Mouse (Mus musculus) lung, adult 2 months (tissue): Measurements from ENCODE around the gene Glis1.

Experiments used
- CTCF ChIP-seq: fragments of 200-500 bp; IDR thresholded peaks from 2 replicates; pipeline ENCODE4 v1.5.1; 2011; ENCODE audit warnings: mild to moderate bottlenecking, low read length, control low read depth; ENCODE audit not compliant: insufficient read depth
- POLR2A ChIP-seq: fragments of 200-500 bp; IDR thresholded peaks from 2 replicates; pipeline ENCODE4 v1.6.1; 2011; ENCODE audit warnings: low read depth, mild to moderate bottlenecking, control low read depth, low read length, borderline replicate concordance; ENCODE audit errors: extremely low read depth

- TF ChIP-seq CTCF (no peak), POLR2A (no peak)
These were observed 7.8 kb upstream of the Glis1 start for GRCm38 (mm10) chr4:107426631-107427030.
